Mouse (Mus musculus): ENCODE measurements at regions not wholly inside any gene's neighbourhood (a gene's known extent, or its start where the extent isn't known, plus 50 kb on each side); places are given as distances from the start of the nearest gene placed in this dataset.

DNA sequence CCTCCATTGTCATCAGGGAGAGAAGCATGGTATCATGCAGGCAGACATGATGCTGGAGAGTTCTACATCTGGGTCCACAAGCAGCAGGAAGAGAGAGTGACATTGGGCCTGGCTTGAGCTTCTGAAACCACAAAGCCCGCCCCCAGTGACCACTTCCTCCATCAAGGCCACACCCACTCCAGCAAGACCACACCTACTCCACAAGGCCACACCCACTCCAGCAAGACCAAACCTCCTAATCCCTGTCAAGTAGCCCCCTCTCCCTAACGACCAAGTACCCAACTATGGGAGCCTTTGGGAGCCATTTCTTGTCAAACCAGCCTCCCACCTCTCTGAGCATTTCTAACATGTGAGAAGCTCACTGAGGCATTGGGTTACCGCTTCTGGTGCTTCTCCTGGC, 209.6 kb downstream of the Rpap3 start:
- no peak overlapping the region for H3K27ac ChIP-seq
- no peak for ATAC-seq (ENCODE audit: low FRiP score)
- WGBS = 81% methylated on average over 3 of the region's 3 CpGs
- no peak overlapping the region for H3K4me2 ChIP-seq
- no peak overlapping the region for H3K9ac ChIP-seq
- H3K27me3 ChIP-seq = no peaks in the 10 kb centered on the region
- no peaks in the 10 kb centered on the region for H3K36me3 ChIP-seq (replicated peaks)
- H3K4me3 ChIP-seq (replicated peaks) = no peak overlapping the region
- no peaks in the 10 kb centered on the region for H3K9me3 ChIP-seq
- H3K4me1 ChIP-seq = no peaks in the 10 kb centered on the region

DNA sequence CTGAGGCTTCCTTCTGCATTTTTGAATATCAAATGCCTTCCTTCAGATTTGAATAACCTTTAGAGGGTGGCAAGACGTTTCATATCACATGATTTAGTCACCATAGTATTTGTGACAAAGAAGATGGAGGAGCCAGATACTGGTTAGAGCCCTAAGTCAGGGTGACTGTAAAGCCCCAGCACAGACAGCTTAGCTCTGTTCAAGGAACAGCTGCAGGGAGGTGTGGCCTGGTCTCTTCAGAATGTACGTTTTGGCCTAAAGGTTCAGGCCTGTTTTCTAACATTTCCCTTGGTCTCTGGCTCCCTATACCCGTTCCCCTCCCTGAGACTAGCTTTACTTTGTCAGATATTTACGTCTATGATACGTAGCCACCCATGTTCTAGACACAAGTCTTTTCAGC, 212.3 kb downstream of the Rpap3 start:
- Histone ChIP-seq H3K4me3 (replicated peaks) (no peak overlapping the region), H3K27me3 (no peaks in the 10 kb centered on the region), H3K4me1 (no peaks in the 10 kb centered on the region), H3K9me3 (no peaks in the 10 kb centered on the region), H3K4me2 (no peak overlapping the region), H3K36me3 (replicated peaks) (no peaks in the 10 kb centered on the region), H3K27ac (no peak overlapping the region), H3K9ac (no peak overlapping the region)
- WGBS = 85% methylated on average over 5 of the region's 5 CpGs
- no peak for ATAC-seq (ENCODE audit: low FRiP score)

GRCm38 (mm10) chr15:97491796-97492195, 213.8 kb downstream of the Rpap3 start:
- no peaks in the 10 kb centered on the region for H3K27me3 ChIP-seq
- H3K27ac ChIP-seq = no peak overlapping the region
- no peak overlapping the region for H3K9ac ChIP-seq
- no peak overlapping the region for H3K4me3 ChIP-seq (replicated peaks)
- H3K36me3 ChIP-seq (replicated peaks) = no peaks in the 10 kb centered on the region
- no peak for ATAC-seq (ENCODE audit: low FRiP score)
- H3K4me2 ChIP-seq = no peak overlapping the region
- WGBS = 78% methylated on average over 7 of the region's 7 CpGs
- no peaks in the 10 kb centered on the region for H3K4me1 ChIP-seq
- H3K9me3 ChIP-seq = no peaks in the 10 kb centered on the region; the same call in 1 of the 2 replicates

GRCm38 (mm10) chr15:97487425-97487824, 218.2 kb downstream of the Rpap3 start:
- ATAC-seq (ENCODE audit: low FRiP score) = no peak
- no peak overlapping the region for H3K4me3 ChIP-seq (replicated peaks)
- no peaks in the 10 kb centered on the region; the same call in 1 of the 2 replicates for H3K9me3 ChIP-seq
- 98% methylated on average over 2 of the region's 2 CpGs for WGBS
- H3K9ac ChIP-seq = no peak overlapping the region
- no peaks in the 10 kb centered on the region for H3K27me3 ChIP-seq
- no peaks in the 10 kb centered on the region for H3K4me1 ChIP-seq
- H3K27ac ChIP-seq = no peak overlapping the region
- H3K36me3 ChIP-seq (replicated peaks) = no peaks in the 10 kb centered on the region
- H3K4me2 ChIP-seq = no peak overlapping the region

GRCm38 (mm10) chr15:97471986-97472779, 225.1 kb upstream of the Amigo2 start:
- Histone ChIP-seq H3K4me1 (no peaks in the 10 kb centered on the region), H3K4me3 (replicated peaks) (no peak overlapping the region), H3K4me2 (no peak overlapping the region), H3K9me3 (no peaks in the 10 kb centered on the region), H3K36me3 (replicated peaks) (no peaks in the 10 kb centered on the region), H3K9ac (no peak overlapping the region), H3K27ac (no peak overlapping the region), H3K27me3 (no peaks in the 10 kb centered on the region)
- WGBS = 93% methylated on average over 15 of the region's 15 CpGs
- no peak for ATAC-seq (ENCODE audit: low FRiP score)

- no peak for ATAC-seq (ENCODE audit: low FRiP score)
- Histone ChIP-seq H3K4me2 (no peak overlapping the region), H3K4me3 (replicated peaks) (no peak overlapping the region), H3K27me3 (no peaks in the 10 kb centered on the region), H3K4me1 (no peaks in the 10 kb centered on the region), H3K36me3 (replicated peaks) (no peaks in the 10 kb centered on the region), H3K9ac (no peak overlapping the region), H3K27ac (no peak overlapping the region), H3K9me3 (no peaks in the 10 kb centered on the region)
- WGBS = 89% methylated on average over 4 of the region's 4 CpGs
These were observed 224.4 kb upstream of the Amigo2 start for GRCm38 (mm10) chr15:97471476-97471875.

- no peaks in the 10 kb centered on the region for H3K9me3 ChIP-seq
- H3K4me1 ChIP-seq = no peaks in the 10 kb centered on the region
- 87% methylated on average over 19 of the region's 19 CpGs for WGBS
- no peaks in the 10 kb centered on the region for H3K27me3 ChIP-seq
- ATAC-seq (ENCODE audit: low FRiP score) = no peak
- no peak overlapping the region for H3K4me2 ChIP-seq
- no peaks in the 10 kb centered on the region for H3K36me3 ChIP-seq (replicated peaks)
- H3K9ac ChIP-seq = no peak overlapping the region
- H3K4me3 ChIP-seq (replicated peaks) = no peak overlapping the region
- H3K27ac ChIP-seq = no peak overlapping the region
These were observed 222.7 kb upstream of the Amigo2 start for GRCm38 (mm10) chr15:97469684-97470344.

DNA sequence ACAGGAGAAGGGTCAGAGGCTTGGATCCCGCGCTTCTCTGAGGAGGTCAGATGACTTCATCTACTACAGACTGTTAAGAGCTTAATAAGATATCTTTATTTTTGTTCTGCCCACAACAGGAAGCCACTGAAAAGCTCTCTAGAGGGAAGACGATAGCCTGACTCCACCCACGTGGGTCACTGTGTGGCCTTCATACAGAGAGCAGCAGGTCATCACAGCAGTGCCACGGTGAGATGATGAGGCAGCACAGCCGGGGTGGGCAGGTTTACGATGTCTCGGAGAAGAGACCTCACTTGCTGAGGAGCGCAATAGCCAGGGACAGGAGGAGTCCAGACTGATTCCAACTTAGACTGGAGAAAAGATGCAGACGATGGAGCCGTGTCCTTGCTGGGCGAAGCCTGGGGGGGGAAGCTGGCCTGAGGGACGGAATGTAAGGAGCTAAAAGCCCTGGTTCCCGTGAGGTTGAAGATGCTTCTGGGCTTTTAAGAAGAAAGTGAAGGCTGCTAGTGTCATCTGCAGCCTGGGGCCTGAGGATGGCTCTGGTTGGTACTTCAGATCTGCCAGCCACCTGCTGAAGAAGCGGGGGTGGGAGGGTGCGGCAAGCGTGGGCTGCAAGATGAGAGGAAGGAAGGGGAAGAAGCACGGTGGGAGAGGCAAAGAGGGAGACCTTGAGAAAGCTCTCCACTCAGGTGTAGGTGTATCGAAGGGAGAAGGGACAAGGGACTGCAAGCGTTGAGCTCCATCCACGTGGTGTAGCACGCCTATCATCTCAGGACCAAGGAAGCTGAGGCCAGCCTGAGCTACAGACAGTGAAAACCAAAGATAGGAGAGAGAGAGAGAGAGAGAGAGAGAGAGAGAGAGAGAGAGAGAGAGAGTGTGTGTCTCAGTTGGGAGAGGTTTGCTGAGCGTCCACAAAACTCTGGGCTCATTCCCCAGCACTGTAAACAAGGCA, 221.9 kb upstream of the Amigo2 start:
- WGBS = 88% methylated on average over 23 of the region's 23 CpGs
- H3K4me1 ChIP-seq = no peaks in the 10 kb centered on the region
- H3K27ac ChIP-seq = no peak overlapping the region
- no peaks in the 10 kb centered on the region for H3K9me3 ChIP-seq
- H3K4me2 ChIP-seq = no peak overlapping the region
- no peak overlapping the region for H3K4me3 ChIP-seq (replicated peaks)
- H3K36me3 ChIP-seq (replicated peaks) = no peaks in the 10 kb centered on the region
- no peak for ATAC-seq (ENCODE audit: low FRiP score)
- no peak overlapping the region for H3K9ac ChIP-seq
- H3K27me3 ChIP-seq = no peaks in the 10 kb centered on the region

DNA sequence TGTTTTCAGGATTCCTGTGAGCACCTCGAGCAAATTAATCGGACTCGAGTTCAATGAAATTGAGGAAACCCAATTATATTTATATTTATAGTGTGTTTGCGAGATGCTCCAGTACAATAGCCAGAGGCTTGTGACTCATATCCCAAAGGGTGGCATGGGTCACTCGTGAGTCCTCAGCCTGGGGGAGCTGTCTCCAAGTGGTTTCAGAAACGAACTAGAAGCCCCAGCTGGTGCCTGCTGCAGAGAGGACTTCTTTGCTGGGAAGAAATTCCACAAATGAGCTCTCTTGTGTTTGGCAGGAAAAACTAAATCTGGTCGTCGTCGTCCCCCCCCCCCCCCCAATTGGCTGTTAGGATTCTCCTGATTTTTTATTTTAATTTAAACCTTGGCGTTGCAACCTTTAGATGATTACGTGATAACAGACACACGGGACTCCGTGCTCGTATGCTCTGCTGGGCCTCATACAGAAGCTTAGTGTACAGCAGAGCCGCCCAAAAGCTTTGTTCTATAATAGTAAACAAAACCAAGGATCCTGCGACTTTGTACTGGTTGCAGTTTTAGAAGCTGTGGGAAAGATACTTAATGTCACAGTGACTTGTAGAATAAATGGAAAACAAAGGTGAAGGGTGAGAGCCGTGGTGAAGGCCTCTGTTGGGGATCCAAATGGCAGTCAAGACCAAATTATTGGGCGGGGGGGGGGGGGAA, 220.8 kb upstream of the Amigo2 start:
- Histone ChIP-seq H3K9ac (no peak overlapping the region), H3K27ac (no peak overlapping the region), H3K4me3 (replicated peaks) (no peak overlapping the region), H3K9me3 (no peaks in the 10 kb centered on the region), H3K36me3 (replicated peaks) (no peaks in the 10 kb centered on the region), H3K4me2 (no peak overlapping the region), H3K27me3 (no peaks in the 10 kb centered on the region), H3K4me1 (no peaks in the 10 kb centered on the region)
- no peak for ATAC-seq (ENCODE audit: low FRiP score)
- WGBS = 89% methylated on average over 17 of the region's 18 CpGs

GRCm38 (mm10) chr15:97466906-97467465, 219.9 kb upstream of the Amigo2 start:
- 83% methylated on average over 10 of the region's 10 CpGs for WGBS
- Histone ChIP-seq H3K27ac (no peak overlapping the region), H3K4me3 (replicated peaks) (no peak overlapping the region), H3K27me3 (no peaks in the 10 kb centered on the region), H3K4me1 (no peaks in the 10 kb centered on the region), H3K36me3 (replicated peaks) (no peaks in the 10 kb centered on the region), H3K9me3 (no peaks in the 10 kb centered on the region), H3K9ac (no peak overlapping the region), H3K4me2 (no peak overlapping the region)
- no peak for ATAC-seq (ENCODE audit: low FRiP score)

DNA sequence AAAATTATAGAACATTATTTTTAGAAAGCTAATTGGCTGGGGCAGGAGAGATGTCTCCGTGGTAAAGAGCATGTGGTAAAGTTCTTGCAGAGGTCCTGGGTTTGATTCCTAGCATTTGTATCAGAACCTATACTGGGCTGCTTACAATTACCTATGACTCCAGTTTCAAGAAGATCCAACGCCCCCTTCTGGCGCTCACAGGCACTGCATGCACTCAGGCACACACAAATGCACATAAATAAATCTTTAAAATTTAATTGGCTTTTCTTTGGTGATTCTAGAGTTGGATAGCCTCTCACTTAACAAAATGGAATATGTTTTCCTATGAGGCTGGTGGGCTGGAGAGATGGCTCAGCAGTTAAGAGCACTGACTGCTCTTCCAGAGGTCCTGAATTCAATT, 219.0 kb upstream of the Amigo2 start:
- no peak for ATAC-seq (ENCODE audit: low FRiP score)
- Histone ChIP-seq H3K4me3 (replicated peaks) (no peak overlapping the region), H3K4me1 (no peaks in the 10 kb centered on the region), H3K27ac (no peak overlapping the region), H3K9ac (no peak overlapping the region), H3K36me3 (replicated peaks) (no peaks in the 10 kb centered on the region), H3K4me2 (no peak overlapping the region), H3K27me3 (no peaks in the 10 kb centered on the region), H3K9me3 (no peaks in the 10 kb centered on the region)
- 72% methylated on average over 3 of the region's 3 CpGs for WGBS

Measured in forebrain, embryonic 12.5 days (tissue).